Mouse (Mus musculus) E14TG2a.4 (cell line): Measurements from ENCODE around the gene Ttc28.

Experiments used
- CTCF ChIP-seq: conservative IDR thresholded peaks from 2 replicates; pipeline ENCODE4 v1.5.1; 2014; ENCODE audit warnings: low read length
- NANOG ChIP-seq: IDR thresholded peaks from 2 replicates; pipeline ENCODE4 v1.6.1; 2014; ENCODE audit warnings: borderline replicate concordance, low read length, mixed read lengths
- POU5F1 ChIP-seq: IDR thresholded peaks from 2 replicates; pipeline ENCODE4 v1.6.1; 2014; ENCODE audit warnings: low read length, borderline replicate concordance

- TF ChIP-seq CTCF = no peak
- no peak for TF ChIP-seq POU5F1
- TF ChIP-seq NANOG = no peak
Observed at GRCm38 (mm10) chr5:111097233-111098160, 217.9 kb downstream of the Ttc28 start.
